ENCODE assay signal across 11 mouse cellular contexts in genomic region chr5:26991587-26991986, GRCm38 (mm10).
DNase-seq lines count a peak whose midpoint lies in the region; ATAC-seq and TF ChIP-seq lines count a peak whose summit lies in the region.
"Had no signal": no experiment of that assay in that cellular context is flagged by ENCODE, and none has a peak within 500 bp of the region (broad histone marks: within the 10 kb centered on the region; RNA-seq: fewer than 3 reads in every experiment).

No protein-coding gene starts in this region.

- no peak overlapping the region for H3K4me2 ChIP-seq in midbrain, embryonic 14.5 days (ENCODE audit: low read length)
- H3K4me2 ChIP-seq: liver, embryonic 15.5 days had no signal

- no peaks in the 10 kb centered on the region for H3K27me3 ChIP-seq in hindbrain, embryonic 10.5 days (ENCODE audit: insufficient read depth, poor library complexity, severe bottlenecking)
- H3K27me3 ChIP-seq in midbrain, embryonic 14.5 days (ENCODE audit: control insufficient read depth, insufficient read depth, low read length): no peaks in the 10 kb centered on the region
- H3K27me3 ChIP-seq: liver, embryonic 15.5 days; Patski had no signal

- no peaks in the 10 kb centered on the region for H3K9me3 ChIP-seq in ES-E14 (ENCODE audit: control insufficient read depth, insufficient read depth, low read depth, low read length)
- H3K9me3 ChIP-seq in hindbrain, embryonic 10.5 days: 0 out of 2 replicates have a peak, but pooled peaks cover 3% of the 10 kb centered on the region
- no peaks in the 10 kb centered on the region for H3K9me3 ChIP-seq in midbrain, embryonic 14.5 days (ENCODE audit: control insufficient read depth, low read length)
- H3K9me3 ChIP-seq: liver, embryonic 15.5 days had no signal

- no peaks in the 10 kb centered on the region for H3K36me3 ChIP-seq in ES-E14 (ENCODE audit: control insufficient read depth, insufficient read depth, low read length, poor library complexity, severe bottlenecking)
- no peaks in the 10 kb centered on the region for H3K36me3 ChIP-seq in hindbrain, embryonic 10.5 days
- no peaks in the 10 kb centered on the region for H3K36me3 ChIP-seq in midbrain, embryonic 14.5 days (ENCODE audit: control insufficient read depth, insufficient read depth, low read length)
- H3K36me3 ChIP-seq: liver, embryonic 15.5 days had no signal

- in situ Hi-C loops in ES-E14 (cut with MboI; ENCODE audit: low sequenced_read_pairs in 2 of 2, unreplicated experiment in 2 of 2): no loop called here

- ATAC-seq in midbrain, embryonic 14.5 days (ENCODE audit: low FRiP score, low TSS enrichment): peak; percentile 73
- ATAC-seq: Patski had no signal

- H3K9ac ChIP-seq in ES-E14 (ENCODE audit: insufficient read depth, low read depth, low read length, poor library complexity, severe bottlenecking): no peak overlapping the region
- no peak overlapping the region for H3K9ac ChIP-seq in midbrain, embryonic 14.5 days (replicated peaks; ENCODE audit: low read length)
- H3K9ac ChIP-seq: liver, embryonic 15.5 days had no signal

- 7% methylated on average over 2 of the region's 2 CpGs for WGBS in hindbrain, embryonic 10.5 days
- 8% methylated on average over 2 of the region's 2 CpGs for WGBS in midbrain, embryonic 14.5 days

- no peak overlapping the region for H3K4me3 ChIP-seq in ES-E14 (ENCODE audit: insufficient read depth in 1 of 2, low read depth in 1 of 2, low read length in 2 of 2, poor library complexity in 1 of 2, severe bottlenecking in 1 of 2)
- no peak overlapping the region for H3K4me3 ChIP-seq in hindbrain, embryonic 10.5 days
- no peak overlapping the region for H3K4me3 ChIP-seq in midbrain, embryonic 14.5 days (replicated peaks; ENCODE audit: low read depth, low read length)
- H3K4me3 ChIP-seq: liver, embryonic 15.5 days had no signal

- peak; percentile 20 for DNase-seq in ES-E14 (ENCODE audit: low read depth, low spot score)
- peak; percentile 23 for DNase-seq in embryo, embryonic 9.5 days (ENCODE audit: extremely low spot score)
- peak; percentile 57 for DNase-seq in hindbrain, embryonic 10.5 days (ENCODE audit: low spot score)
- DNase-seq in midbrain, embryonic 14.5 days: peak; percentile 32
- DNase-seq in urinary bladder, adult 18-20 months (ENCODE audit: low spot score in 2 of 2): no peak
- DNase-seq in thymus, adult 18-20 months: no peak
- DNase-seq in spleen, postnatal 4 days (ENCODE audit: low spot score in 2 of 2): no peak
- no peak for DNase-seq in natural killer cell, adult 2 months (ENCODE audit: low spot score in 2 of 2)
- DNase-seq: cerebellum, postnatal 36 days had no signal

- no peak overlapping the region for H3K27ac ChIP-seq in ES-E14 (ENCODE audit: insufficient read depth, low read depth, low read length, poor library complexity, severe bottlenecking)
- peak overlapping the region; percentile 77 for H3K27ac ChIP-seq in hindbrain, embryonic 10.5 days
- H3K27ac ChIP-seq in midbrain, embryonic 14.5 days (replicated peaks; ENCODE audit: low read depth, low read length): no peak overlapping the region
- H3K27ac ChIP-seq: liver, embryonic 15.5 days had no signal

- H3K4me1 ChIP-seq in ES-E14 (ENCODE audit: control insufficient read depth in 2 of 2, insufficient read depth in 2 of 2, low read length in 2 of 2, poor library complexity in 1 of 2): peaks cover 0 to 2% of the 10 kb centered on the region in 2 experiments; a peak in 1 of 4 replicates
- H3K4me1 ChIP-seq in hindbrain, embryonic 10.5 days (replicated peaks): peaks cover 31% of the 10 kb centered on the region
- peaks cover 6% of the 10 kb centered on the region; the same call in 1 of the 2 replicates for H3K4me1 ChIP-seq in midbrain, embryonic 14.5 days (ENCODE audit: control insufficient read depth, insufficient read depth, low read length)
- H3K4me1 ChIP-seq: liver, embryonic 15.5 days had no signal

TF ChIP-seq in ES-E14, 5 proteins besides CTCF, POLR2A, EP300 and RAD21:
- TF ChIP-seq ZNF384 (IDR thresholded peaks at IDR 0.05; ENCODE audit: low read depth, low read length) (no peak), CHD2 (IDR thresholded peaks at IDR 0.05; ENCODE audit: low read depth, low read length) (no peak), MAFK (IDR thresholded peaks at IDR 0.05; ENCODE audit: insufficient read depth, low read depth, low read length) (no peak), HCFC1 (IDR thresholded peaks at IDR 0.05; ENCODE audit: borderline replicate concordance, insufficient read depth, low read length) (no peak), ZC3H11A (IDR thresholded peaks at IDR 0.05; ENCODE audit: borderline replicate concordance, low read depth, low read length) (no peak)

Comparison
In these comparisons a context has a peak if more than half of its experiments do, and no peak if none do; other contexts are left out.
1. DNase-seq: peak in ES-E14 (single experiment), embryo, embryonic 9.5 days (single experiment), hindbrain, embryonic 10.5 days (single experiment) and midbrain, embryonic 14.5 days (single experiment); none in urinary bladder, adult 18-20 months (0 of 2), thymus, adult 18-20 months (0 of 2), spleen, postnatal 4 days (0 of 2) and natural killer cell, adult 2 months (0 of 2).